Mouse (Mus musculus): Measurements from ENCODE around the gene Kctd21. TPM values are rescaled to one million over a fixed set of nuclear protein-coding genes. Genes with fewer than 3 reads are reported as not detected.

The Kctd21 gene
- total RNA-seq, 2 experiments from 2014 or later, result 13.7 to 15.1 TPM

- no peak for DNase-seq (ENCODE audit: low spot score in 2 of 2)
Observed at GRCm38 (mm10) chr7:97315656-97316055, 16.5 kb upstream of the Kctd21 start.

- no peak for DNase-seq (ENCODE audit: low spot score in 2 of 2)
Observed at GRCm38 (mm10) chr7:97317706-97318105, 14.4 kb upstream of the Kctd21 start.

GRCm38 (mm10) chr7:97324342-97324741, 7.8 kb upstream of the Kctd21 start:
- DNase-seq (ENCODE audit: low spot score in 2 of 2), result no peak

GRCm38 (mm10) chr7:97325156-97325985, 6.8 kb upstream of the Kctd21 start:
- peak; percentile 34 to 56 for DNase-seq (ENCODE audit: low spot score in 2 of 2)

- no peak for DNase-seq (ENCODE audit: low spot score in 2 of 2)
Observed at GRCm38 (mm10) chr7:97327376-97327775, 4.8 kb upstream of the Kctd21 start.

- no peak for DNase-seq (ENCODE audit: low spot score in 2 of 2)
Observed at GRCm38 (mm10) chr7:97328891-97329588, 3.1 kb upstream of the Kctd21 start.

- no peak for DNase-seq (ENCODE audit: low spot score in 2 of 2)
Observed at GRCm38 (mm10) chr7:97329676-97330075, 2.5 kb upstream of the Kctd21 start.

- DNase-seq (ENCODE audit: low spot score in 2 of 2), result no peak
Observed at GRCm38 (mm10) chr7:97330931-97331645, 1.0 kb upstream of the Kctd21 start.

- DNase-seq (ENCODE audit: low spot score in 2 of 2), result no peak
Observed at GRCm38 (mm10) chr7:97332667-97333041, 527 bp downstream of the Kctd21 start.

- DNase-seq (ENCODE audit: low spot score in 2 of 2), result no peak
Observed at GRCm38 (mm10) chr7:97333113-97333898, 1.2 kb downstream of the Kctd21 start.

GRCm38 (mm10) chr7:97334406-97334805, 2.3 kb downstream of the Kctd21 start:
- DNase-seq (ENCODE audit: low spot score in 2 of 2), result no peak

GRCm38 (mm10) chr7:97336678-97337077, 4.6 kb downstream of the Kctd21 start:
- no peak for DNase-seq (ENCODE audit: low spot score in 2 of 2)

- no peak for DNase-seq (ENCODE audit: low spot score in 2 of 2)
Observed at GRCm38 (mm10) chr7:97338593-97338992, 6.5 kb downstream of the Kctd21 start.

- DNase-seq (ENCODE audit: low spot score in 2 of 2), result no peak
Observed at GRCm38 (mm10) chr7:97339623-97340022, 7.5 kb downstream of the Kctd21 start.

- no peak for DNase-seq (ENCODE audit: low spot score in 2 of 2)
Observed at GRCm38 (mm10) chr7:97340907-97341849, 9.1 kb downstream of the Kctd21 start.

GRCm38 (mm10) chr7:97342961-97343360, 10.8 kb downstream of the Kctd21 start:
- DNase-seq (ENCODE audit: low spot score in 2 of 2), result no peak

GRCm38 (mm10) chr7:97344655-97345054, 12.5 kb downstream of the Kctd21 start:
- no peak for DNase-seq (ENCODE audit: low spot score in 2 of 2)

GRCm38 (mm10) chr7:97345229-97345871, 13.2 kb downstream of the Kctd21 start:
- peak; percentile 85 to 90 for DNase-seq (ENCODE audit: low spot score in 2 of 2)

- no peak for DNase-seq (ENCODE audit: low spot score in 2 of 2)
Observed at GRCm38 (mm10) chr7:97346111-97346821, 14.1 kb downstream of the Kctd21 start.
